Mouse (Mus musculus) monocyte, adult 5-6 weeks (primary cell): ENCODE measurements around the gene Arhgef25. TPM values are rescaled to one million over a fixed set of nuclear protein-coding genes. Genes with fewer than 3 reads are reported as not detected.
"Not testable (repeated sequence)": the region's sequence is repeated elsewhere in the genome, so short reads cannot be mapped to it uniquely, and the experiment has no call there.

Experiments used
- ATAC-seq: fragments of 153-309, 156-312 bp; replicated peaks from 2 replicates; pipeline ENCODE4 v1.8.0; 2017; ENCODE audit warnings: mild to moderate bottlenecking; ENCODE audit not compliant: low TSS enrichment, insufficient number of reproducible peaks, severe bottlenecking, poor library complexity, low FRiP score
- total RNA-seq: library from RNA; stranded (forward); fragments of 200-1000, 200-491, 200-594 nt; gene quantifications from 3 replicates; pipeline ENCODE4 v1.2.3, GENCODE M21; 2017

The Arhgef25 gene
- total RNA-seq, 1 experiment from 2014 or later = not detected

DNA sequence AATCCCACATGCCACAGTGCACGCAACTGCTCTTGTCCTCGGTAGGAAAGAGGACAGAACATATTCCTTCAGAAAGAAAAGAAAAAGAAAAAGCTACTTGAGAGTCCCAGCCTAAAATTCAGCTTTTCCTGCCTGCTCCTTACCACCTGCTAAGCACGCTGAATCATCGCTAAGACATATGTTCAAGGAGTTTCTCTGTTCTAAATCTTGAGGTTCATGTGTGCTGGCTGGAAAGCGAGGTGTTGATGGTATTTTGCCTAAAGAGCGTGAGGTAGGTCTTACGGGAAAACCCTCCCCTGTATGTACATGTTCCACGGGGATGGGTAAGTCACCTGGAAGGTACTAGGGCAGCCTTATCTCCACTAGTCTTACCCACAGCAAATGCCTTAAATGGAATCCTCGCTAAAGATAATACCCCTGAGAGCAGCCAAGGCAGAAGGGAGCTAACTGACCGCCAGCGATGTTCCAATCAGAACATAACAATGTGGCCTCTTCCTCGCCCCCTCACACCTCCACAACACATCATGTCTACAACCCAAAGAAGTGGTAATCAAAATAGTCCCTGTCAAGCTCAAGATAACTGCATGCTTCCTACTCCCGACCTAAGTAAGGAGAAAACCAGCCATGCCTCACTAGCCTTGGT, 20.2 kb upstream of the Arhgef25 start:
- no peak for ATAC-seq

- no peak for ATAC-seq
These were observed 19.0 kb upstream of the Arhgef25 start for GRCm38 (mm10) chr10:127208921-127209320.

- ATAC-seq = no peak
These were observed 15.5 kb upstream of the Arhgef25 start for GRCm38 (mm10) chr10:127205373-127205772.

DNA sequence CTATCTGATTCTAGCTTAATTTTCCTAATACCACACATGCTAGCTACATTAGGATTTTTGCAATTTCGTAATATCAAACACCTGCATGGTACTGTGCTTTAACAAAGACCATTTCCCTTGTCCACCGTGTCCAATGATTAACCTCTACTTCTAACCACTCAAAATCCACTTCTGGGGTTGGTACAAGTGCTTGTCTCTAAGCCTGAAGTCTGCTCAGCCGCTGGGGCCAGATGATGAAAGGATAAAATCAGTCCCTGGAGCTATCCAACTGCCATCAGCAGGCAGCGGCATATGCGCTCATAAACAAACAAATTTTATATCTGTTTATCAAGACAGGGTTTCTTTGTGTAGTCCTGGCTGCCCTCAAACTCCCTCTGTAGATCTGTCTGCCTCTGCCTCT, 14.7 kb upstream of the Arhgef25 start:
- no peak for ATAC-seq

DNA sequence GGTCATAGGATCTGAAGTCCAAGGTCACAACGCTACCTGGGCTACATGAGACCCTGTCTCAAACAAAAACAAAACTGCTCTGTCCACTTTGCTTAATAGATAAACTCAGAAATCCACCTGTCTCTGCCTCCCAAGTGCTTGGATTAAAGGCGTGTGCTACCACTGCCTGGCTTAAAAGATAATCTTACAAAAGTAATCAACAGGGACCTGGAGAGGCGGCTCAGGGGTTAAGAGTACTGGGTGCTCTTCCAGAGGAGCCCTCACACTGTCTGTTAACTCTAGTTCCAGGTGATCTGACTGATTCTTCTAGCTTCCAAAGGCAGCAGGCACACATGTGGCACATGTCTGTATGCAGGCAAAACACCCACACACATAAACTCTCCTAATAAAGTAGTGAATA, 13.2 kb upstream of the Arhgef25 start:
- no peak for ATAC-seq

GRCm38 (mm10) chr10:127200279-127200678, 10.4 kb upstream of the Arhgef25 start:
- no peak for ATAC-seq

- no peak for ATAC-seq
These were observed 9.6 kb upstream of the Arhgef25 start for GRCm38 (mm10) chr10:127199474-127199873.

GRCm38 (mm10) chr10:127199068-127199467, 9.2 kb upstream of the Arhgef25 start:
- ATAC-seq = no peak

DNA sequence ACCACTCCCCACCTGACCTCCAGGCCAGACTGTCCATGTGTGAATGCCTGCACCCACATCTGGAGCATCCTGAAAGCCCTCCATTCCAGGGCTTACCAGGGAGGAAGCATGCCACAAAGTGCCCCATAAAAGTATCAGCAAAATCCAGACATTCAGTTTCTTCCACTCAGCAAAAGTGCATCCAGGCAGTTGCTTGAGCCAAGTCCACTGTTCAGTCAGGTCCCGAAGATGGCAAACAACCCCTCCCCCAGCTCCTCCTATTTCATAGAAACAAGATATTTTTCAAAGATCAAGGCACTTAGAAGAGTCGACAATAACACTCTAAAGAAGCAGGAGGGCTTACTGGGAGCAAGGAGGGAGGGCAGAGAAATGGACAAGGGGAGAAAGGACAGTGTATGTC, 8.6 kb upstream of the Arhgef25 start:
- ATAC-seq = no peak

DNA sequence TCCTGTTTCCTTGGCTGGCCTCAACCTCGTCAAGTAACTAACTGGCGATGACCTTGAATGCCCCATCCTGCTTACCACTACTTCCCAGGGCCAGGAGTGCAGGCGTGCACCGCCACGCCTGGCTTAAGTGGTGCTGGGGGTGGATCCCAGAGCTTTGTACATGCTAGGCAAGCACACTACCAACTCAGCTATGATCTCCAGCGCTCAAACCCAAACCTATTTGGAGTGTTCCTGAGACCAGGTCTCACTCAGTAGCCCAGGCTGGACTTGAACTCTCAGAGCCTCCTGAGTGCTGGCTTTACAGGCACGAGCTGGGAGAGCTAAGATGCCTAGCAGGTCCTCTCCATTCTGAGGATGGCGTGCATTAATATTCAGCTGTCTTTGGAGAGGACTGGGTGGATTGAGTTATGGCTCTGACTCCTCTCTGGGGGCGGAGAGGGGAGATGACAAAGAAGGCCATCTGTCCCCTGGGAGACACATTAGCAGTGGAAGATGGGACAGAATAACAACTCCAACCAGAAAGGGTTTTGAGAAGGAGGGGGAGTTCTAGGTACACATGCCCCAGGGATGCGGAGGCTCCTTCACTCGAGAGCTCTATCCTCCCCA, 7.7 kb upstream of the Arhgef25 start:
- ATAC-seq = no peak

DNA sequence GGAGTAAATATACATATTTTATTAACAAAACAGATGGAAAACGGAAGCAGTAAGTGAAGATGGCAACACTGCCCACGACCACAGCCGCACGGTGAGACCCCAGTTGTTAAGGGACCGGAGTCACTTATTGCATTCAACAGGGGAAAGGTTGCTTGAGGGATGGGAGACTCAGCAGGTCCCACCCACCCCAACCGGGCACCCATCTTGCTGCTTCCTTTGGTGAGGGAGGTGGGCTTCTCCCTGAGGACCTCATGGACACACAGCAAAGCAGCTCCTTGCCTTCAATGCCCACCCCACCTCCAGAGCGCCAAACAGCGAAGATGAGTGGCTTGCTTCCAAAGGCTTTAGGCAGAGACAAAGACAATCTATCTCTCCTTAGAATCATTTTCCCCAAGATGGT, 7.2 kb upstream of the Arhgef25 start:
- no peak for ATAC-seq

GRCm38 (mm10) chr10:127196392-127196791, 6.5 kb upstream of the Arhgef25 start:
- ATAC-seq = no peak

GRCm38 (mm10) chr10:127195328-127196129, 5.6 kb upstream of the Arhgef25 start, which contains the start of gene Dtx3:
TSS of gene Dtx3 (minus strand) at chr10:127195728.
- ATAC-seq = no peak

- no peak for ATAC-seq
These were observed 4.8 kb upstream of the Arhgef25 start for GRCm38 (mm10) chr10:127194428-127195327.

GRCm38 (mm10) chr10:127193011-127193410, 3.1 kb upstream of the Arhgef25 start:
- ATAC-seq = no peak

- not testable (repeated sequence) for ATAC-seq
These were observed 2.1 kb upstream of the Arhgef25 start for GRCm38 (mm10) chr10:127192057-127192328.

DNA sequence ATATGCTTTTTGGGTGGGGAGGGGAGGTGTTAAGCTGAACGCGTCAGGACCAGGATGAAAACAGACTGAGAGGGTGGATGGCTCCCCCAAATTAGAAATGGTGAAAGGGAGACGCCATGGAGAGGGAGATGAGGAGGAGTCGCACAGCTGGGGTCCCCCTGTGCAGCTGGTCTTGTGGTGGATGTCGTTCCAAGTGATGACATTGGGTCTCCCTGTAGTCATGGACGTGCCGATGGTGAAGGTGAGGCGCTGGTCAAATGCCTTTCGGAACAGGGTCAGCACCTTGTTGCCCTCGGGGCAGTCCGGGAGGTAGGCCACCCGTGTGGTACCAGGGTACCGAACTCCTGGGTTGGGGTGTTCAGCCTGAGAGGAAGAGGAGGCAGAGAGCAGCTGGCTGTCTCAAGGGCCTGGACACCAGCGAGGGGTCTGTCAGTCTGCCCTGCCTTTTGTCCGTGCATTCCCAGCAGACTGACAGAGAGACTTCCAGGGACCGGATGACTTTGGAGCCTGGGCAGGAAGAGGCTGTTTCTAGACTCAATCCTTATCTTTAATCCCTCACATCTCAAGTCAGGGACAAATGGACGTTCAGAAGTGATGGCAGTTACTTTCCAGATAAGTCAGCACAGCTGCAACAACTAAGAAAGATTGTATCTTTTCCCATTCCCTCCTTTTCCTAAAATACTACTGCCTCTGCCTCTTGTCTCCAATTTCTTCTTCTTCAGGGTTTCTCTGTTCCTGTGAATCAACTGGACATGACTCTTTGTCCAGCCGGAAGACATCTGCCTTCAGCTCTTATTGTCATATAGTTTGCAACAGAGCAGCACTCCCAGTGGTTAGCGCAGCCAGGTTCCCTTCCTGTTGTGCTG, 1.5 kb upstream of the Arhgef25 start:
- ATAC-seq = no peak
